Mouse (Mus musculus): ENCODE measurements around the gene Fam78a. TPM values are rescaled to one million over a fixed set of nuclear protein-coding genes. Genes with fewer than 3 reads are reported as not detected.
A peak's percentile ranks its signal among the peaks of the same experiment; 100 is the strongest.

Fam78a gene
- polyA plus RNA-seq, 1 experiment: 3.2 TPM

DNA sequence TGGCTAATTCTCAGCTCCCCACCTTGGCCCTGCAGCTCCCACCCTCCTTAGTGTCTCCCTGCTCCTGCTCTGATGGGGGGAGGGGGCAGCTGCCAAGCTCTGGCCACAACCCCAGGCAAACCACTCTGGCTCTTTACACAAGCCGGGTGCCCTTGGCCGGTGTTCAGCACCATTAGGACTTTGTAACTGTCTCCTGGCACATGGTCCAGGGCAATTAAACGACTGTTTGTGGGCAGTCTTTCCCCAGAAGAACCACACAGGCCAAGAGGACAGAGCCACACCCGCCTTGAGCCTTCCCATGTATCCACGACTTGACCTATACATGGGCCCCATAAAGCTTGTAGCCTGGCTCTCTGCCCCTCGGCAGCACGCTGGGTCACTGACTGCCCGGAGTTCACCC is 10.3 kb downstream of the Fam78a start:
- DNase-seq (ENCODE audit: extremely low spot score in 1 of 2, low spot score in 1 of 2): peak in 1 of 2 experiments; percentile 44

DNA sequence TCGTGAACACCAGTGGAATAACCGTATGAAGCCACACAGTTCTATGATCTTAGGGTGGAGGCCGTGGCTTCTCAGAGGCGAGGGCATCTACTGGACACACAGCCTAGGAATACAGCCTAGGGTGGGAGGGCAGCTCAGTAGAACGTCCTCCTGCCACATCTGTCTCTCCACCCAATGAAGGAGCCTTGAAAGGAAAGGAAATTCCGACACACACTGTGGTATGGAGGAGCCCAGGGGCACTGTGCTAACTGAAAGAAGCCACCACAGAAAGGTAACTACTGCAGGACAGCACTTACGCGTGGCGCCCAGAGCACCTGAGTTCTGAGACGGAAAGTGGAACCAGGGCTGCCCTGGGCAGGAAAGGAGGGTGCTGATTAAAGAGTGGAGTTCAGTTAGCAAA is 13.9 kb downstream of the Fam78a start:
- DNase-seq (ENCODE audit: extremely low spot score in 1 of 2, low spot score in 1 of 2): no peak

DNA sequence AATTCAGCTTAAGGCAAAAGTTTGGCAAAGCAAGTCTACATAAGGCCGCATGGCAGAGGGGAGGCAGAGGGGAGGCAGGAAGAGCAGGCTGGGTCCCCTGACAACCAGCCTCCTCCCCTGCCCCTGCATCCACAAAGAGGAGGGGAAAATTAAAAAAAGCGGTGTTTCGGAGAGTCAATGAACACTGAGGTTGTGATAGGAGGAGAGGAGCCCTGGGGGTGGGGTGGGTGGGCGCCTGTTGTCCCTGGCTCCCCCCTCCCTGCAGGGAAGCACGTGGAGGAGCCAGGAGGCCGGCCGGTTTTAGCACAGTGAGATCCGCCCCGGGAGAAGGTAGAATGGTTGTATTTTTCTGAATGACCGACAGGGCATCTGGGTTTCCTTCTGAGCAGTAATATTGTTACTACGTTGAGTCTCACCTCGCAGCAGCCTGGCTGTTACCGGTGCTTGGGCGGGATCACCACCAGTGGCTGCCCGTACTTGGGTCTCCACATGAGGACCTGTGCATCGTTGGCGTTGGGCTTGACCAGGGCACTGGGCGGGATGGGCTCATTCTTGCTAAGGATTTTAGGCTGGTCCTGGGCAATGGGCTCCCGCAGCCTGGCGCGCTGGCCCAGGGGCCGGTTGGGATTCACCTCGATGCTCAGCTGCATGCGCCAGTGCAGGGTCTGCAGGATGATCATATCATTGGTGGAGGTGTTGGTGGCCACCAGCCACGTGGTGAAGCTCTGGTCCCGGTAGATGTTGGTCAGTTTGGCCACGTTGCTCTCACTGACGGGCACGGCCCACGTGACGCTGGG is 15.6 kb downstream of the Fam78a start:
- no peak for DNase-seq (ENCODE audit: extremely low spot score in 1 of 2, low spot score in 1 of 2)

DNA sequence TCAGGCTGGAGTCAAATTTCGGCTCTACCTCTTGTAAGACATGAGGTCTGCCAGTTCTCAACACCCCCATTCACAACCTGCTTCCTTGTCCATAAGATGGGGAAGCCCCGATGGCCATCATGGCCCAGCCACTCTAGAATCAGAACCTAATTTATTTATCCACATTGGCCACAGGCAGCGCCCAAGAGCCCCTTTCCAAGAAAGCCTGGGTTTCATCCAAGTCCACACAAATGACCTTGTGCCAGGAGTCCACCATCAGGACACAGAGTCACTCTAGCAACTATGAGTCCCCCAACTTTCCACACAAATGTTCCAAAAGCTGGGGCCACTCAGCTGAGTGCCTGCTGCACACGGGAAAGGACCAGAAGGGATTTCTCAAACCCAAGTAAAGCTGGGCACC is 18.7 kb downstream of the Fam78a start:
- no peak for DNase-seq (ENCODE audit: extremely low spot score in 1 of 2, low spot score in 1 of 2)

DNA sequence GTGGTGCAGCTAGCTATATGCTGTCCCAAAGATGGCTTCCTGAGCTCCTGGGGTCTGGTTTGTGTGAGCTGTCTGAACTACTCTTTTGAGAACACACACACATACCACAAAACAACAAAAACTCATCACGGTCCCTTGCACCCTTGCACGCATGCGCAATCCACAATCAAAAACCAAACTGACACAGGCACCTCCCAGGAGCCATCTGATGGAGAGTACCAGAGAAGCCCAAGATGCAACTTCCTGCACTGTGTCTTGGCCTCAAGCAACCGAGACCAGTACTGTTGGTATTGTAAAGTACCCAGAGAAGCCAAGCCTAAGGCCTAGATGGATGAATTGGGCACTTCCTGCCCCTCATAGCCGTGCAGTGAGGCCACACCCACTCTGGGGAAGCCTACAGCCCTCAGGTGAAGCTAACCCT is 19.3 kb downstream of the Fam78a start:
- no peak for DNase-seq (ENCODE audit: extremely low spot score in 1 of 2, low spot score in 1 of 2)

DNA sequence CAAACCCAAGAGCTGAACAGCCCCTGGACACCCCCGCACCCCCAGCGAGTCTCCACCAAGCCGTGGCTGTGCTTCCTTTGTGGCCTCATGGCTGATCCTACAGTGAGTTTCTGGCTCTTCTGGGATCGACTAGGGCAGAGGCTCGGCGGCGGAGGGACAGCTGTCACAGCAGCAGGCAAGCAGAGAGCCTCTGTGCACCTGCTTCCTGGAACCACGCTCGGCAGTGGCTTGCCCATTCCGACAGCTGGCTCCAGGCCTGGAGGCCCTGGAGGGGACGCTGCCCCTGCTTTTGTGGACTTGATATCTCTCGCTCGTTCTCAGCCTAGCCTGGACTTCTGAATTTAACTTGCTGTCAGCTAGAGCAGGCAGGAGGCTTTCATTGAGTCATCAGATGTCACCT is 19.7 kb downstream of the Fam78a start:
- no peak for DNase-seq (ENCODE audit: extremely low spot score in 1 of 2, low spot score in 1 of 2)

DNA sequence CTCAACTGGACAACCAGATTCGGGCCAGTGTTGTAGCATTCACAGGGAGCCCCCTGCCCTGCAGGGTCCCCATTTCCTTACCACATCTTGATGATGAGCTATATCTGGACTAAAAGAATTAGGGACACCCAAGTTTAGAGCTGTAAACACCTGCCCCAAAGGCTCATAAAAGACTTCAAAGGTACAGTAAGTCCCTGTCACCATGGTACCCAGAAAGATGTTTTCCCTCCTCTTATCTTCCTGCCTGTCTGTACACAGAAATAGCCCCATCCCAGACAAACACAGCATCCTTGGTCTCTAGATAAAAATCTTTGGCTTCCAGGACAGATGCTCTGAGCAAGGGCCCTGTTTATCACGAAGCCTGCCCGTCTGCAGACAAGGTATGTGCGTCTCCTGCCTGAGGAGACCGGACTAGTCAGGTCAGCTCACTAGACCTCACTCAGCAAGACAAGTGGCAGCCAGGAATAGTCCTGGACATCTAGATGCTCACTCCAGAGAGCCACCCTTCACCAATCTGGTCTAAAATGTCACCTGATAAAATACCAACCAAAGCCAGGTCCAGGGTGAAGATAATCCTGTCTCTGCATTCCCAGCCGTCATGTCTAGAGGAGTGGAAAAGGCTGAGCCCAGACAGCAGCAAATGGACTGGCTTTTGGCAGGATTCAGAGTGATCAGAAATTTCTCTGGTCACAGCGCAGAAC is 21.1 kb downstream of the Fam78a start:
- DNase-seq (ENCODE audit: extremely low spot score in 1 of 2, low spot score in 1 of 2): no peak

DNA sequence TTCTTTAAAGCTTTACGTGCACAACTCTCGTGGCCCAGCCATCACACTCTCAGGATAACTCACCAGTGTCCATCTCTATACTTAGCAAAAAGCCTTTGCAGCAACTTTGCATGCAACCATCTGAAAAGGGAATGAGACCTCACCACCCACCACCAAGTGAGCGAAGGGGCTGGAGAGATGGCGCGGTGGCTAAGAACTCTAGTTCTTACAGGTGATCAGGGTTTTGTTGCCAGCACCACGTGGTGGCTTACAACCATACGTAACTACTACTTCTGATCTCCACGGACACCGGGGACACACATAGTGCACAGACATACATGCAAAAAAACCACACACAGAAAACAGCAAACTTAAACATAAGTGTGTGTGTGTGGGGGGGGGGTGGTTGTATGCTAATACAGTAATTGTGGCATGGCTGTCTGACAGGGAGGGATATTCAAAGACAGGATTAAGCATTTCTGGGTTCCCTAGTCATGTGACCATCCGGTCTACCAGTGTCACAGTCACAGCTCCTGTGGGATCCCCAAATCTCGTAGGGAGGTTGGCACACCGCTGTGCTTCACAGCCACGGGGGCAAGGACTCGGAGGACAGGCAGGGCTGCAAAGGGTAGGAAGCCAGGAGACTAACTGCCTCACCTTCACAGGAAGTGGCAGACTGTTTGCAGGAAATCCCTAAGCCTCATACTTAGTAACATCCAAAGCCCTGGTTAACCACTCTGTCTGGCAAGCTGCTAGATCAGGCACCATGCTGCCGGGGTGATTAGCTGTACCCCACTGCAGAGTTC is 21.8 kb downstream of the Fam78a start:
- DNase-seq (ENCODE audit: extremely low spot score in 1 of 2, low spot score in 1 of 2): no peak

DNA sequence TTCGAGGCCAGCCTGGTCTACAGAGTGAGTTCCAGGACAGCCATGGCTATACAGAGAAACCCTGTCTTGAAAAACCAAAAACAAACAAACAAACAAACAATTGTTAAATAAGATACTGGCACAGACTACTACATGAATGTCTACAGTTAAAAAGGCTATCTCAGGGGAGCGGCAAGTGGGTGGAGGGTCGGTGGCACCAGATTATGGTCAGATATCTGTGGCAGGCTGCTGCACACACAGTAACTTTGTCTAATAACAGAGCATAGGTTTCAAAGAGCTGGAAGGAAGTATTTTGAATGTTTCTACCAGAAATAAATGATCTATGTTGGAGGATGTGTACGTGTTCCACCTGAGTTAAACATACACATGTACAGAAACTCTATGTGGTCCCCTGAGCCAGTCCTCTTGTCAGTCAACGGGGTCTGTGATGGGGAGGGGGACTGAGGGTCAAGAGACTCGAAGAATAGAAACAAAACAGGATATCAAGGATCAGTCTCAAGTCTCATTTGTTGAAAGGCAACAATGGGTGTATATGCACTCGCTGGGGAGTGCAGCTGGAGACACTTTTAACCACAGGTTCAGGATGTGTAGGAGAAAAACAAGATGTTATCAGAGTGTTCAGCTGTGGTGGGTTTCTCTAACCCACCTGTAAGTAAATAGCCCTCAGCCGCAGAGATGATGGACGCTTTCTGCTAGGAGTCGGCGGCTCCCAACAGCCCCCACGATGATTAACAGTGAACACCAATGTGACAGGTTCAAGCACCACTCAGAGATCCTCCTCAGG is 22.7 kb downstream of the Fam78a start:
- DNase-seq (ENCODE audit: extremely low spot score in 1 of 2, low spot score in 1 of 2): no peak

DNA sequence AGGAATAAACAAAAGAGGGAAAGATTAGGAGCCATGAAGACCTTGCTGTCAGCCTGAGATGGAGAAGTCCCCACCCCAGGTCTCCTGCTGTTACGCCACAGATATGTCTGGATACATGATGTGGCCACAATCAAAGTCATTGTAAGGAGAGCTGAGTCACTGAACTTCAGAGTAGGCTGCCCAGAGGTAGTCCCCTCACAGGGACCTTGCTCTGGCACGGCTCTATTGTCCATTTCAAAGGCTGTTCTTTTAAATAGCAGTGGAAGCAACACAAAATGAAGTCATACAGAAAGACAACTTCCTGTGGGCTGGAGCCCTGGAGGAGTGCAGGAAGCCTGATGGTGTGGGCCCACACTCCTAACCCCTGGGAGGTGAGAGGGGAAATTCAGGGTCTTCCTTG is 23.5 kb downstream of the Fam78a start:
- DNase-seq (ENCODE audit: extremely low spot score in 1 of 2, low spot score in 1 of 2): no peak

DNA sequence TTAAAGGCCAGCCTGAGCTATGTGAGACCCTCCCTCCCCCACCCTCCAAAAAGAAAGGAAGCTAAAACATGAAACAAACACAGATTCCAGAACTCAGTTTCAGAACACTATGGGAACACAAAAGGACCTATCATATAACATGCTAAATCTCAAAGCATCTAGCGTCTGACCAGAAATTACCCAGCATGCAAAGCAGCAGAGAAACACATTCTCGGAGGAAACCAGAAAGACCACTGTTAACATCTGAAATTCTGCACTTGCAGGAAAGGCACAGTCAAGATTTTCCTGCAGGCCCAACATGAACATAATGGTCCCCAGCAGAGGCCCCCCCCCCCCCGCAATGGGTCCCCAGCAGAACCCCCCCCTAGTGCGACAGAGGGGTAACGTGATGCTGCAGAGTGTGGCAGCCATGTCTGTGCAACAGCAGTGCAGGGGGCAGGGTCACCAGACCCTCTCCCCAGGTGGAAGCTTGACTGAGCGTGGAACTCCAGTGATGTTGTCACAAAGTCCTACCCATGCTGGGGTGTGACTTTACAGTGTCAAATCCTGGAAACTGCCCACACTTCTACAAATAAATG is 24.3 kb downstream of the Fam78a start:
- no peak for DNase-seq (ENCODE audit: extremely low spot score in 1 of 2, low spot score in 1 of 2)

DNA sequence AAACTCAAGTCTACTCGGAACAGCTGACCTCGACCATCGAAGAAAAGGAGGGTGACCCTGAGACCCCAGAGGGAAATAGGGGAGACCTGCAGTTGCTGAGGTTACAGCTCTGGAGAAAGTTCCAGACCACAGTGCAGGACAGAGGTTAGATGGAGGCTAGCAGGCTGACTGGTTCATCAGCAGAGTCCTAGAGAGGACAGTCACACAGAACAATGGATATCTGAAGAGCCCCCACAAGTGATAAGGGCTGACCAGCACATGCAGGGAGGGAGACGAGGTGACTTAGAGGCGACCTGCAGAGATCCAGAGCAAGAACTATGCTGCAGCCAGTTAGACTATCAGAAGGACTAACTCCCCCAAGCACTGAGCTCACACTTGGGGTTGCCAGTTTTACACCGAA is 25.0 kb downstream of the Fam78a start:
- DNase-seq (ENCODE audit: extremely low spot score in 1 of 2, low spot score in 1 of 2): no peak

DNA sequence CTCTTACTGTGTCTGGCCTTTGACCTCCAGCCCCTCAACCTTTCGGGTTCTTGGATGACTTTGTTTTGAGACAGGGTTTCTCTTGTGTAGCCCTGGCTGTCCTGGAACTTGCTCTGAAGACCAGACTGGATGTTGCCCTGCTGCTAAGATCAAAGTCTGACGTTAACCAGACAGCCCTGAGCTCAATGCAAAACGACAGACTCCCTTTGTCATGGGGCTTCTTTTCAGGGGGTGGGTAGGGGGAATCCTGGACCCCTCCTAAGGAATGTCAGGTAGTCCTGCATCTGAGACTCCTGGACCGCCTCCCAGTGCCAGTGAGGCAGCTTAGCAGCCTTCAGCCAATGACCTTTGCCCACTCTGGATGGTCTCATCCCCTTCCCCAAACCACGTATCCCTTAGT is 25.9 kb downstream of the Fam78a start:
- DNase-seq (ENCODE audit: extremely low spot score in 1 of 2, low spot score in 1 of 2): no peak

DNA sequence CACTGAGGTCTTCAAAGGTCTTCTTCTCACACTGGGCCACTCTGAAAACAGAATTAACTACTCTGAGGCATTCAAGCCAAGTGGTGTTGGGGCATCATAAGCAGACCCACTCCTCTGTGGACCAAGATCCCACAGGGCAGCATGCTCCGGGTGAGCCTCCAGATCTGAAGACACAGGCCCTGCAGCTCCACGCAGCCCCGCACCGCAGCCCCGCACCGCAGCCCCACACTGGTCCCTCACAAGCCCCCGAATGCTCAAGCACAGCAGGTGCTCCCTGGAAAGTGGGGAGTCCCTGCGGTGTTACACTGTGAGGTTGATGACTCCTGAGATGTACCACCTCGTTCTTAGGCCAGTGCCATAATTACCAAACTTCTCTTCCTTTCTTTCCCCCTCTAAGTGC is 26.4 kb downstream of the Fam78a start:
- no peak for DNase-seq (ENCODE audit: extremely low spot score in 1 of 2, low spot score in 1 of 2)

DNA sequence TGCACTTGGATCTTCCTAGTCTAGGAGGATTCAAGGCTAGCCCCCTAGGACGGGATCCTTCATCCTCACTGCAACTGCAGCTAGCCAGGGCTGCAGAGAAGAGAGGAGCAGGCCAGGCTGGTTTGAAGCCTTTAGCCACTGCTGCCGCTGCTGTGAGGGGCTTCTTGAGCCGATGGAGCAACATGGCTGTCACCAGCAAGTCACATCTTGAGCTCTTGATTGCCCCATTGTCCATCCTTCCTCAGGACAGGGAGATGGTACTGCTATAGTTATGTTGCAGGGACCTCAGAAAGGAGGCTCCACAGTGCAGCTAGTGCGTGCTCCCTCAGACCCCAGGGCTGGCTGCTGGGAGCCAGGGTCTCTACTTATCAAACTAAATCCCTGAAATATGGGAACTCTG is 26.9 kb downstream of the Fam78a start:
- DNase-seq (ENCODE audit: extremely low spot score in 1 of 2, low spot score in 1 of 2): no peak

DNA sequence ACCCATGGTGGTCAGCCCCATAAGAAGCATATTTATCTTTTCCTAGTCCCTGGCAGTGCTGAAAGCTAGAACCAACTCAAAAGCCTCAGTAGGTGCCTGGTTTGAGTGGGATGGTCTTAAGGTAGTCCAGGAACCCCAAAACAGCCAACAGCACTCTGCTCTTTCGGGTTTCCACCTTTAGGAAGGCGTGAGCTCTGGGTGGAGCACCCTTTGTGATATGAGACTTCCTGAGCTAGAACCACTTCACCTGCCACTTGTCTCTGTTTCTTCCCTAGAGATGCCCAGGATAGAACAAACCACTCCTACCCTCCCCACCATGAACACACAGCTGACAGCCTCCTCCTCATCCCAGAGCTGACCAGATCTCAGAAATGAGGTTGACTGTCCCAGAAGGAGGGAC is 27.3 kb downstream of the Fam78a start:
- no peak for DNase-seq (ENCODE audit: extremely low spot score in 1 of 2, low spot score in 1 of 2)

DNA sequence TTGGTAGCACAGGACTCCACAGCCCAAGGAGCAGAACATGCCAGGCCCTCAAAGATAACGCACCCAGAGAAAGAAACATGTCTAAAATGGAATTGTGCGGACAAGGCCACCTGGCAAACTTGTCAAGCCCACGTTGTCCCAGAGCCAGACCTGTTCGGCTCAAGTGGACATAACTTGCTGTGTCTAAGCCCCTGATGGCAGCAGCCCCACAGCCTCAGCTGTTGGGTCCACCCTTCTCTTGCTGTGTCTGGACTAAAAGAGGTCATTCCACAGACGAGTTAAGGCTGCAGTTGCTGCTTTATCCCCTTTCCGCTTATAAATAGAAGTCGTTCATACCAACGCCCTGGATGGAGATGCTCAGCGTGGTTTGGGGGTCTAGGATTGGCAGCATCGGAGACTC is 28.1 kb downstream of the Fam78a start:
- DNase-seq (ENCODE audit: extremely low spot score in 1 of 2, low spot score in 1 of 2): no peak

DNA sequence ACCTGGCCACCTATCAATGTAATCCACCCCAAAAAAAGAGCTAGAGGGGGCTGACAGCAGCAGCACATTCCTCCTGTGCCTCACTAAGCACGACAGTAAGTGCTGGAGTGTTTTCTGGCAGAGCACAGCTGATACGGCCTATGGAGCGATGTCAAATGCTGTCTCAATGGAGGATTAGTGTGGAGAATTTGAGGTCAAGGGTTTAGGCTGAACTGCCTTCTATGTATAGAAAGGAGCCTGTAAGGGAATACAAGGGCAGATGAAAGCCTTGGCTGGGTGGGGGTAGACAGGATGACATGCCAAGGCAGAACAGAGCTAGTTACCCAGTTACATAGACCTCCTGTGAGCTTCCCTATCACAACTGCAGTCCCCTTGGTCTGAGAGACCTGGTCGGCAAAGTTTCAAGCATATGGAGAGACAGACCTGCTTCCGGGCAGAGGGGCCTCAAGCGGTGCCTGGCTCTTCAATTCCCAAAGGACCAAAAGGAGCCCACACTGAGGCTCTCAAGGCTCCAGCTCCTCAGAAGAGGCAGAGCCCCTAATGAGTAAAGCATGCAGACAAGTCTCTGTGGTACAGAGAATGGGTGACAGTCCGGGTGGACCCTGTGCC is 29.2 kb downstream of the Fam78a start:
- DNase-seq (ENCODE audit: extremely low spot score in 1 of 2, low spot score in 1 of 2): no peak

DNA sequence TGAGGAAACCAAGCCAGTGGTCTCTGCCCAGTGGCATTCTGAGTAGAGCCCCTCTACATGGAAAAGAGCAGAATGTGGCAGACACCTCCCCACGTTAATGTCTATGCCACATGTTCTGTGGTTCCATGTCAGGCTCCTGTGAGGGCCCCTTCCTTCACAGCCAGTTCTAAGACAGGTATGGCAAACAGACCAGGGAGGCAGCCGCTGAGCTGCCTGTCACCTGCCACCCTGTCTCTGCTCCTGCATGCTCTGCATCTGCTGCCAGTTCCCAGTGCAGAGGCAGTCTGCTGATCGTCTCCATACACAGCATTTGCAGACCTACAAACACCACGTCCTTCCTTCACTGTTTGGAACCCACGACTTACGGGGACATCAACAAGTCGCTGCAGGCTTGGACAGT is 32.2 kb downstream of the Fam78a start:
- no peak for DNase-seq (ENCODE audit: extremely low spot score in 1 of 2, low spot score in 1 of 2)

DNA sequence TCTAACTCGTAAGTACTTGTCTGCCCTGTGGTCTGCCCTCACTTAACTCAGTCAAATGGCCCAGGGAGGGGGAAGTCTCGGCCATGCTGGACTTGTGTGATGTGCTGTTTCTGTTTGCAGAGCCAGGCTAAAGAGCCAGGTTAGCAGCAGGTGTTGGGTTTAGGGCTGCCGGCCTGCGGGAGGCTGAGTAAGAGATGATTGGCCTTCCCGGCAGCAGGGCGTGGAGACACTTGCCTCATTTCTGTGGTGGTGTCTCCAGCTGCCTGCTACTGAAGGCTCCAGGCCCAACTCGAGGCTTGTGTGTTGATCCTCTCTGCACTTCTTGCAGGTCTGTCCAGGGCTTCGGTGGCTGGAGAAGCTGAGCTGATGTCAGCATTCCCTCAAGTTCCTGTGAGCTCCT is 32.9 kb downstream of the Fam78a start:
- no peak for DNase-seq (ENCODE audit: extremely low spot score in 1 of 2, low spot score in 1 of 2)

Data from frontal cortex, adult 2 months (tissue).